Mouse (Mus musculus): ENCODE measurements at regions not wholly inside any gene's neighbourhood (a gene's known extent, or its start where the extent isn't known, plus 50 kb on each side); places are given as distances from the start of the nearest gene placed in this dataset.
A peak's percentile ranks its signal among the peaks of the same experiment; 100 is the strongest.

GRCm38 (mm10) chr13:78580863-78581595 lies 381.5 kb upstream of the Nr2f1 start:
- peak; percentile 75 for DNase-seq (ENCODE audit: low spot score)

GRCm38 (mm10) chr13:78577497-78577896 lies 377.9 kb upstream of the Nr2f1 start:
- DNase-seq (ENCODE audit: low spot score): no peak

- peak; percentile 53 for DNase-seq (ENCODE audit: low spot score)
These were observed 377.0 kb upstream of the Nr2f1 start for GRCm38 (mm10) chr13:78576300-78577296.

- DNase-seq (ENCODE audit: low spot score): no peak
These were observed 371.5 kb upstream of the Nr2f1 start for GRCm38 (mm10) chr13:78571093-78571492.

DNA sequence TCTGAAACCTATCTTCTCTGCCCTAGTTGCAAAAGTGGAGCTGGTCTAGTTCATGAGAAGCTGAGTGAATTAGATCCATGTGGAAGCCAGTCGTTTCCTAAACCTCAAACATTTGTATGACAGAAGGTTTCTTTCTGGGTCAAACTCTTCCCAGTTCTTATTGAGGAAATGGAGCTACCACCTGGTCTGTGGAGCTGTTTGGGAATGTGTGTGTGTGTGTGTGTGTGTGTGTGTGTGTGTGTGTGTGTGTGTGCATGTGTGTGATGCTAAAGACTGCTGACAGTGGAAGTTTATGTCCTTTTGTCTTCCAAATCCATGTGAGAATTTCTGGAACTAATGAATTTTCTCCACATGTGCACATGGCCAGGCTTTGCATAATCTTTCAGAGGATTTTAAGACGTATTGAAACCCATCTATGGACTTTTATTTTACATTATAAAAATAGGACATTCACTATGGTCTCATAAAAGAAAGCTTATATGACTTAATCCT lies 324.9 kb upstream of the Nr2f1 start:
- peak; percentile 57 for DNase-seq (ENCODE audit: low spot score)

DNA sequence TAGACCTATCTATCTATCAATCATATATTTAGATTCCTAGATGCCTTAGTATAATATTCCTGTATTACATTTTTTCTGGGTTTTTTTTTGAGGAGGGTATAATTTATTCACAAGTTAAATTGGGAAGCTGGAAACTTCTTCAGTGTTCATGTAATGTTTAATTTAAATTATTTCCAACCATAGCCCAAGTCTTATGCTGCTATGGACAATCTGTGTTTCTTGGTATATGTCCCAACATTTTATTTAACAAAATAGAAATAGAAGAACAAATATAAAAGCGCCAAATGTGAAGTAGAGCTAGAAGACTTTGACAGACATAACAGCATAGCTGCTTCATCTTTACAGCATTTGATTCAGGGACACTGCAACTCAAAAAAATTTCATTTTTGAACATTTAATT lies 321.2 kb upstream of the Nr2f1 start:
- no peak for DNase-seq (ENCODE audit: low spot score)

DNA sequence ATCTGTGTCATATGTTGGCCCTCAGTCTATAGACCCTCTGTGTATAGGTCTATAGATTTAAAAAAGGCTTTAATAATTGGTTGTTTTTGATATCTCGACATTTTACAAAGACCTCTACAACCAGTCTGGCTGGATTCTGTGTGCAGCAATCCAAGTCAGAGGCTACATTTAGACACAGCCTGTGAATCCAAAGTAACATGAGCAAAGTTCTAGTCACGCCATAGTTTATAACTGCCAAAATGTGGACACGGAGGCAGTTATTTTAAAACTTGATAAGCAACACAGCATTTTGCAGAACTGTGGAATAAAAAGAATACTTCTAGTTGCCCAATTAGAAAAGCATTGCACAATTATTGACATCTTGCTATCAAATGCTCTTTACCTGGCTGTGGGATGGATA lies 320.6 kb upstream of the Nr2f1 start:
- DNase-seq (ENCODE audit: low spot score): no peak

DNA sequence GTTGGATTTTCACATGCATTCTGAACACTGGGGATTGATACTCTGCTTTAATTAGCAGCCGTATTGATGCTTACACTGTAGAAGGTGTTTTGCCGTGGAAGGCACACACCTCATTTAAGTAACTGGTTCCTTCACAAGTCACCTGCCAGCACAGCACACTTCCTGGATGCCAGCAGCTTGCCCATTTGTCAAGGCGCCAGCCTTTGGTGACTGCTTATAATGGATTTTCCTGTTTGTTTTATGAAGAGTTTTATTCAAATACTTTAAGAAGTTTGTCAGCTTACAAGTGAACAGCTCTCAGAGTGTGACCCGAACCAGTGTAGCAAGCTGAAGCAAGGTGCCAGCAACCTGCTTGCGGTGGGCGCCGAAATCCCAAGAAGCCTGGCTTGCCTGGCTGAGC lies 301.0 kb upstream of the Nr2f1 start:
- no peak for DNase-seq (ENCODE audit: low spot score)

DNA sequence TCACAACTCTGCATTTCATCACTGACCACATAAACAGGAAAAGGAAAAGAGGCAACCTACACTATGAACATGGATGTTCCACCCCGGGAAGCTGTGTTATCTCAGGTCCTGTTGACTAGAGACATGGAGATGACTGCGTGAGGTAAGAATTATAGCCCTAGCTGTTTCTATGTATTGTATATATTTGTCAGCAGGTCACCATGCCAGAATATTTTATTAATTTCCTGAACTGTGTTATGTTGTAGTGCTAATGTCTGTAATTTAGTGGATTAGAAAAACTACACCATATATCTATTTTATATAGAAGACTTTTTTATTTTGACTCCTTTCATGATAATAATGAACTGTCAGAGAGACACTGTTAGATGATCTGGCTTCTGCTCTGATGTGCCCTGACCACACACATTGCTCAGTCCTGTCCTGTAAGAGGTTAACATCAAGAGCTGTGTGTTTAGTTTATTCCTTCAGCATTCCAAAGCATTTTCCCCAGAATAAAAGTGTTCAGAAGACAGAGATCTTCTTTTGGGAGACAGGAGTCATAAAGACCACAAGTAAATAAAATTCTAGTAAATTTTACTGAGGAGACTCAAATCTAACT lies 284.3 kb upstream of the Nr2f1 start:
- DNase-seq (ENCODE audit: low spot score): no peak

GRCm38 (mm10) chr13:78482929-78483759 lies 283.6 kb upstream of the Nr2f1 start:
- DNase-seq (ENCODE audit: low spot score): no peak

DNA sequence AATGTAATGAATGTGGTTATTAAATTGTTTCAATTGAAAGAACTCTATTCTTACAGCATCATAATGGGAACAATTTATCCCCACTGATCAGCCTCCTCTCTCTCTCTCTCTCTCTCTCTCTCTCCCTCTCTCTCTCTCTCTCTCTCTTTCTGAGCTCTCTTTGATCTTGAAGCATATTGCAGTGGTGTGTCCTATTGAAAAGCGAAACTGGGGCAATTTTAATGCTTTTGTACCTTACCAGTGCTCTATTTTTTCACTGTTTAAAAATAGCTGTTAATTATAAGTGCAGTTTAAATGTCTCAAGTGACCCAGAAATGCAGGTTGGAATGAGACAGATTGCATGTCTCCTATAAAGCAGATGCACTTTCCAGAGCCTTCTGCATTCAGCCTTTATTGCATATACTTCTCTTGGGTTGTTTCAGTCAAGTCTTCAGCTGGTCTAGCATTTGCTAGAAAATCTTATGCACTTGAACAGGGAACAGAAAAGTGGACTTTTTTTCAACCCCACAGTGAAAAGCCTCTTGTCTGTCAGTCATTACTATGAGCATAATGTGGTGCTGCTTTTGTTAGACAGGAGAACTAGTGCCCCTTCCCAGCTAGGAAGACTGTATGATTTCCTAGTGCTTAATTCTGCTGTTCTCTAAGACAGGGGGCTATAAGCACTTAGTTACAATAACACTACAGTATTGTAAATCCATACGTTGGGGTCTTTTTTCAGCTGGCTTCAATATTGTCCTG lies 251.9 kb upstream of the Nr2f1 start:
- peak; percentile 35 for DNase-seq (ENCODE audit: low spot score)

DNA sequence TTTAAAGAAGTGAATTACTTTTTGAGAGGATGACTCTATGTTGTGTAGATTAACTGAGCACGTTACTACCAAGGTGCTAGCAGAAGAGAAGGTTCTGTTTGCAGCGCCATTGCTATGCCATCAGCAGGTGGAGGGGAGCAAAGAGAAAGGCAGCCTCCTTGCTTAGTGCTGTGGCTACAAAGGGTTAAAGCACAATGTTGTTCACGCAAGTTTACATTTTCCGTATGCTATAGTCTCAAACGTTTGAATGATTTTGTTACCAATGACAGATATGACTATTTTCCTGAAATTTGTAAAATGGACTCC lies 247.1 kb upstream of the Nr2f1 start:
- DNase-seq (ENCODE audit: low spot score): no peak

- DNase-seq (ENCODE audit: low spot score): peak; percentile 87
These were observed 246.6 kb upstream of the Nr2f1 start for GRCm38 (mm10) chr13:78445891-78446725.

DNA sequence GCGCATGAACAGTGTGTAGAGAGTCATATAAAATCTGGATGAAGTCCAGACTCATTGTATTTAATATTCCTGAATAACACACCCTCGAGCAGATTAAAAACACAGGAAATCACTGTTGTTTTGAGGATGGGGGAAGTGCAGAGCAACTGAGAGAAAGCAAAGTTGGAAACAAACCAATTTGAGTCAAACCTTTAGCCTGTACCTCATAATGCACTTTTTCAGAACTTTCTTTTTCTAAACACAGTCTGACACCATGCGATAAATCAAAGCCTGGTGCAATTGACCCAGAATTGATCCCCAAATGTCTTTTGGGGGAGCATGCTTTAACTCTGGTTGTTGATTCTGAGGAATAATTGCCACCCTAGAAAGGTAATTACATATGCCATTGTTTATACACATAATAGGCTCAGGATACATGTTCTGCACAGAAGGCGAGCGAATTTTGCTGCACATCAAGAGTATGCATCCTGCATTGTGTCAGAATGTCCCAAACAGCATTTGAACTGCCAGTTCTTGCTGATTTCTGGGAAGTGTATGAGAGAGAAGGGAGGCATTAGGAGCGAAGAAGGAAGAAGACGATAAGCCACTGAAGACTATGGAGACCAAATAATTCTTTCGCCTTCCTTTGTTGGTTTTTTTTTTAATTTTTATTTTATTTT lies 245.3 kb upstream of the Nr2f1 start:
- peak; percentile 46 for DNase-seq (ENCODE audit: low spot score)

GRCm38 (mm10) chr13:78428469-78428868 lies 228.9 kb upstream of the Nr2f1 start:
- no peak for DNase-seq (ENCODE audit: low spot score)

DNA sequence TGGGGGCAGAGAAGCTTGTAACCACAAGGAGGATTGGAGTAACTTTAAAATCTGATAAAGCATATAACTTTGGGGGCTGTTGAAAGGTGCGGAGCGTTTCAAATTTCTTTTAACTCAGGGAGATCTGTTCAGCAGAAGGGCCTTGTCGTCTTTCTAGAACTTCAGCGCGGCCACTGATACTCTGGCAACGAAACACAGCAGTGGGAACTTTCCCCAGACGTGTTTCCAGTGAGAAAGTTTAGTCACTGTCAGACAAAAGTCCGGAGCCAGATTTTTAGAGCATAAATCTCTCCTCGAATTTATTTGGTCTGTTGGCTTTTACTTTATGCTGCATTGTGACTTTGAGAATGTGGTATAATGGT lies 228.5 kb upstream of the Nr2f1 start:
- DNase-seq (ENCODE audit: low spot score): no peak

- peak; percentile 80 for DNase-seq (ENCODE audit: low spot score)
These were observed 227.9 kb upstream of the Nr2f1 start for GRCm38 (mm10) chr13:78427141-78428083.

DNA sequence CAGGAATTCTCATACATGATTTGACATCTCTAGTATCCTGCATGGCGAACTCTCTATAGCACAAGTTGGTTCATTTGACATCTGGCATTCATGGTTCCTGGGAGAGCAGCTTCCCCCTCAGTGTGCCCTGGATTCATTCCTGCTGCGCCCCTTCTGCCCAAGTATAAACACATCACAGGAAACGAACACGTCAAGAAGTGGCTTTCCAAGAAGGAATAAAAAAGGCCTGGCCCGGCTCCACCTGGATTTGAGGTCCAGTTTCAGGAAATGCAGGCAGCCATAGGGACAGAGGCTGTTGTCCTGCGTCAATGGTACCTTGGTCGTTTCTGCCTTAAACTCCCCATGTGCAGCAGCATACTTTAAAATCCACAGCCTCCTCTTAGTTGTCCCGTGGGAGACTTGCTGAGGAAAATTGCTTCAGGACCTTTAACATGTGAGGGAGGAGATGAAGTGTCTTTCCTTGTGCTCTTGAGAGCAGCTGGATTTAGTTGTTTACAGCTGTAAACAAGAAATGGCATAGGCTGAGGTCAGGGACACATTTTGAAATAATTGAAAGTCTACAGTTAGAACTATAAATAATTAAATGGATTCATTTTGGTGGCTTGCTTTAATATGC lies 226.9 kb upstream of the Nr2f1 start:
- DNase-seq (ENCODE audit: low spot score): peak; percentile 34
